Mouse (Mus musculus): ENCODE data around the gene Tent5a.

DNA sequence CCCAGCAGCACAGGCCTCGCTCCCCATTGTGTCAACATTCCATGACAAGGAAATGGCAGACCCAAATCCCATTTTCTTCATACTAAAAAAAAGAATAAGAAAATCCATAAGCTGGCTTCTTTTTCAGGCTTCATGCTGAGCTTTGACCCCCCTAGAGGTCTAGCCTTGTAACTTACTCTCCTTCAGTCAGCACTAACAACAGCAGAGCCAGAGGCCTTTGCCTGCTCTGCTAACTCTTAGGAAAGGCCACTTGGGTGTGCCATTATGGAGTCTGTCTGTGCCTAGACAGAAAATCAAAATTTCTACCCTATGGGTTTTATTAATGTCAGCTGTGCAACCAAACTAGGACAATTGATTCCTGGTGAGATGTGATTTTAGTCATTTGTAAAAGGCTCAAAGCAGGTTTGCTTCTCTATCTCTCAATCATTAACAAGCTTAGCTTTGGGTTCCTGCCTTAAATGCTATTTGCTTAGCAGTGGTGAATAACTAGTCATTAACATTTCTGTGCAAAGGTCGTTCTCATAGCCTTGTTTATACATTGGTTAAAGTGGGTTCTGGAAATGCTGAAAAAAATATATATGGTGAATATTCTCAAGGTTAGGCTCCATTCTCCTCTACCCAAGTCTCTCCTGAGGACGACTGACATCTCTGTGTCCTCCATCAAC lies 49.6 kb upstream of the Tent5a start:
- TF ChIP-seq POLR2A (IDR thresholded peaks at IDR 0.05; ENCODE audit: extremely low read depth, insufficient read depth, low read length) (no peak), CTCF (IDR thresholded peaks at IDR 0.05; ENCODE audit: low read depth, low read length) (no peak)
